ENCODE assay signal across 8 mouse cellular contexts in the genomic region with DNA sequence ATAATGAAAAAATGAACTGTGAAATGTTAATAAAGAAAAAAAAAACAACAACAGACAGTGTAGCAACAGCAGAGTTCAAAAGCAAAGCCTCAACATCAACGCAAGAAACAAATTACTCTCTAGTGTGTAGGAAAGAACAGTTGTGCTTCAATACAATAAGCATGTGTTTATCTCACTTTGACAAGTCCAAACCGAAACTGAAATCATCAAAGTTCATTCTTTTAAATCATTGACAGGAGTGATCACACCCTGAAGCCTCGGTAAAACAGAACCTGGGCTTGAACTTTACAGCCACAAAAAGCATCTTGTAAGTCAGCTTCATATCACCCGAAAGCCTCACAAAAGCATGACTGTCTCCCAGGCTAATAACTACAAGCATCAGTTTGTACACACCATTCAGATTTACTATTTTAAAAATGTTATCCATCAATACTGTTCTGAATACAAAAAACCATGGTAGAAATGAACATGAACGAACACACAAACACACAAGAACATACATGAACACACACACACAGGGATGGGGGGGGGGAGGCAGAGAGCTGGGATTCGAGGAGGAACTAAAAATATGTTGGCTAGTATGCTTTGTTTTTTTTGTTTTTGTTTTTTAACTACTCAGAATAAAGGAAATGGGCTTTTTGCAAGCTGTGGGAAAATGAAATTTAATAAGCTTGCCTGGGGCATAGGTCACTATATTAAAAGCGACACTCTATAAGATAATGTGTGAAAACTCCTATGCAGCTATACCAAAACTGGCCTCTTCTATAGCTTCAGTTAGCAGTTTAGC. TPM values are rescaled to one million over a fixed set of nuclear protein-coding genes. Genes with fewer than 3 reads are reported as not detected.
DNase-seq lines count a peak whose midpoint lies in the region; ATAC-seq and TF ChIP-seq lines count a peak whose summit lies in the region.

No protein-coding gene starts in this region.

- H3K9me3 ChIP-seq in kidney, embryonic 15.5 days (replicated peaks) = no peaks in the 10 kb centered on the region
- H3K9me3 ChIP-seq in CH12.LX (replicated peaks; ENCODE audit: low read length) = no peaks in the 10 kb centered on the region
- no peaks in the 10 kb centered on the region for H3K9me3 ChIP-seq in embryonic facial prominence, embryonic 12.5 days
- no peaks in the 10 kb centered on the region for H3K9me3 ChIP-seq in forebrain, embryonic 14.5 days (replicated peaks; ENCODE audit: control insufficient read depth, low read length)

- H3K27ac ChIP-seq in kidney, embryonic 15.5 days = 0 out of 2 replicates have a peak overlapping the region, but pooled peaks have one; percentile 98
- H3K27ac ChIP-seq in CH12.LX (ENCODE audit: insufficient read depth, low read depth) = no peak overlapping the region
- no peak overlapping the region for H3K27ac ChIP-seq in embryonic facial prominence, embryonic 12.5 days
- no peak overlapping the region for H3K27ac ChIP-seq in forebrain, embryonic 14.5 days (ENCODE audit: low read depth, low read length)

- dilution Hi-C loops in CH12.LX (cut with MboI; ENCODE audit: extremely low pct_ligation_motif_present, extremely low pct_unique_long_range_greater_than_20kb, low sequenced_read_pairs) = no loop called here

- no peak for TF ChIP-seq EP300 in CH12.LX (IDR thresholded peaks at IDR 0.05; ENCODE audit: low read length)

- in situ Hi-C loops in CH12.LX (cut with MboI; ENCODE audit: low pct_ligation_motif_present, low pct_unique_long_range_greater_than_20kb, low sequenced_read_pairs) = no loop called here

- H3K36me3 ChIP-seq in kidney, embryonic 15.5 days = no peaks in the 10 kb centered on the region
- H3K36me3 ChIP-seq in CH12.LX (replicated peaks in 1 of 2; ENCODE audit: control insufficient read depth in 1 of 2, insufficient read depth in 1 of 2, low read length in 1 of 2) = no peaks in the 10 kb centered on the region
- no peaks in the 10 kb centered on the region for H3K36me3 ChIP-seq in embryonic facial prominence, embryonic 12.5 days
- no peaks in the 10 kb centered on the region for H3K36me3 ChIP-seq in forebrain, embryonic 14.5 days (ENCODE audit: control insufficient read depth, insufficient read depth, low read length)

- H3K4me3 ChIP-seq in kidney, embryonic 15.5 days (replicated peaks) = peak overlapping the region; percentile 98
- H3K4me3 ChIP-seq in CH12.LX (replicated peaks in 1 of 3; ENCODE audit: low read depth in 2 of 3, low read length in 2 of 3, poor library complexity in 1 of 3) = peak overlapping the region in 2 of 3 experiments; percentile 15 to 26
- no peak overlapping the region for H3K4me3 ChIP-seq in embryonic facial prominence, embryonic 12.5 days
- H3K4me3 ChIP-seq in forebrain, embryonic 14.5 days (ENCODE audit: low read depth, low read length) = no peak overlapping the region

- DNase-seq in kidney, postnatal 25 days = no peak
- DNase-seq in CH12.LX (ENCODE audit: extremely low read depth) = no peak
- DNase-seq in lung, postnatal 25 days (ENCODE audit: low spot score) = peak; percentile 31
- no peak for DNase-seq in layer of hippocampus, adult 18-20 months (ENCODE audit: low spot score in 2 of 2)
- no peak for DNase-seq in forebrain, embryonic 14.5 days (ENCODE audit: low spot score)
- no peak for DNase-seq in spleen, postnatal 10 days (ENCODE audit: low spot score in 2 of 2)

- no peak for TF ChIP-seq RAD21 in CH12.LX (IDR thresholded peaks at IDR 0.05; ENCODE audit: low read depth, low read length)

- H3K9ac ChIP-seq in kidney, embryonic 15.5 days = peak overlapping the region; percentile 7
- H3K9ac ChIP-seq in CH12.LX (ENCODE audit: insufficient read depth, low read depth) = peak overlapping the region; percentile 63; the same call in 1 of the 2 replicates
- no peak overlapping the region for H3K9ac ChIP-seq in embryonic facial prominence, embryonic 12.5 days
- no peak overlapping the region for H3K9ac ChIP-seq in forebrain, embryonic 14.5 days (ENCODE audit: low read length)

- no peak for TF ChIP-seq POLR2A in CH12.LX (IDR thresholded peaks at IDR 0.05; ENCODE audit: low read depth, low read length)

- H3K4me1 ChIP-seq in kidney, embryonic 15.5 days = peaks cover 19% of the 10 kb centered on the region
- H3K4me1 ChIP-seq in CH12.LX (ENCODE audit: control insufficient read depth in 1 of 2, insufficient read depth in 2 of 2) = peaks cover 0 to 33% of the 10 kb centered on the region in 2 experiments; a peak in 2 of 4 replicates
- H3K4me1 ChIP-seq in embryonic facial prominence, embryonic 12.5 days = peaks cover 16% of the 10 kb centered on the region
- peaks cover 8% of the 10 kb centered on the region for H3K4me1 ChIP-seq in forebrain, embryonic 14.5 days (ENCODE audit: control insufficient read depth, insufficient read depth, low read length)

- peaks cover 49% of the 10 kb centered on the region for H3K79me2 ChIP-seq in CH12.LX (replicated peaks; ENCODE audit: control insufficient read depth, extremely low read depth, insufficient read depth, poor library complexity, severe bottlenecking)

- H3K4me2 ChIP-seq in kidney, embryonic 15.5 days = peak overlapping the region; percentile 90
- peak overlapping the region; percentile 98 for H3K4me2 ChIP-seq in CH12.LX (ENCODE audit: insufficient read depth, low read depth, poor library complexity, severe bottlenecking)
- peak overlapping the region; percentile 62; the same call in 1 of the 2 replicates for H3K4me2 ChIP-seq in embryonic facial prominence, embryonic 12.5 days (replicated peaks)
- no peak overlapping the region for H3K4me2 ChIP-seq in forebrain, embryonic 14.5 days (ENCODE audit: low read length)

- 47% methylated on average over 7 of the region's 7 CpGs for WGBS in kidney, embryonic 15.5 days
- 60% methylated on average over 7 of the region's 7 CpGs for WGBS in embryonic facial prominence, embryonic 12.5 days
- 75% methylated on average over 7 of the region's 7 CpGs for WGBS in forebrain, embryonic 14.5 days

- no peak for ATAC-seq in kidney, embryonic 15.5 days (replicated peaks; ENCODE audit: low FRiP score)
- no peak for ATAC-seq in embryonic facial prominence, embryonic 12.5 days (ENCODE audit: insufficient number of reproducible peaks, insufficient read depth, low FRiP score, low TSS enrichment)
- ATAC-seq in forebrain, embryonic 14.5 days = no peak

- no peak for TF ChIP-seq CTCF in CH12.LX (conservative IDR thresholded peaks at IDR 0.05 in 1 of 2, IDR thresholded peaks at IDR 0.05 in 1 of 2; ENCODE audit: low read depth in 2 of 2, low read length in 2 of 2)

- H3K27me3 ChIP-seq in kidney, embryonic 15.5 days = no peaks in the 10 kb centered on the region
- no peaks in the 10 kb centered on the region for H3K27me3 ChIP-seq in CH12.LX (replicated peaks)
- H3K27me3 ChIP-seq in embryonic facial prominence, embryonic 12.5 days = no peaks in the 10 kb centered on the region
- 0 out of 2 replicates have a peak, but pooled peaks cover 3% of the 10 kb centered on the region for H3K27me3 ChIP-seq in forebrain, embryonic 14.5 days (replicated peaks; ENCODE audit: control insufficient read depth, insufficient read depth, low read length)

TF ChIP-seq in CH12.LX, 34 proteins besides CTCF, POLR2A, EP300 and RAD21:
- 0 out of 2 replicates have a peak, but pooled peaks have one; percentile 31 for TF ChIP-seq IRF4 (IDR thresholded peaks at IDR 0.05; ENCODE audit: low read depth, low read length)
- peak; percentile 87; the same call in 1 of the 2 replicates for TF ChIP-seq CHD1 (IDR thresholded peaks at IDR 0.05; ENCODE audit: low read depth, low read length)
- TF ChIP-seq MXI1 (IDR thresholded peaks at IDR 0.05; ENCODE audit: low read depth, low read length) = peak; percentile 73; the same call in 1 of the 2 replicates
- 0 out of 2 replicates have a peak, but pooled peaks have one; percentile 20 for TF ChIP-seq JUND (conservative IDR thresholded peaks at IDR 0.05; ENCODE audit: low read depth, low read length)
- peak; percentile 71; the same call in 1 of the 2 replicates for TF ChIP-seq SIN3A (IDR thresholded peaks at IDR 0.05; ENCODE audit: low read length)
- TF ChIP-seq KAT2A (IDR thresholded peaks at IDR 0.05; ENCODE audit: insufficient replicate concordance, low read length) = no peak
- TF ChIP-seq MYC (IDR thresholded peaks at IDR 0.05; ENCODE audit: low read depth, low read length) = 0 out of 2 replicates have a peak, but pooled peaks have one; percentile 35
- TF ChIP-seq NELFE (IDR thresholded peaks at IDR 0.05; ENCODE audit: low read depth, low read length) = no peak
TF ChIP-seq in CH12.LX: peak in this region for 6.

RNA-seq across cellular contexts. Expression of gene Ptbp3, which starts 2.7 kb away (rescaled TPM):
- polyA plus RNA-seq in kidney, embryonic 15.5 days (2015; fragmentation: Nextera tagmentation; extraction: Ambion mirVana) = 64.9 and 67.2 TPM in 2 replicates
- total RNA-seq in CH12.LX (2012; rRNA removed) (45.2 and 45.7 TPM in 2 replicates), CH12.LX (2014; rRNA removed) (81.4 and 85.9 TPM in 2 replicates)
- polyA plus RNA-seq in CH12.LX (2012; ENCODE audit: insufficient read length, low read depth) = 40.3 and 48.1 TPM in 2 replicates
- 41.7 and 47.5 TPM in 2 replicates for polyA plus RNA-seq in embryonic facial prominence, embryonic 12.5 days (2016; fragmentation: Nextera tagmentation; extraction: Ambion mirVana)
- total RNA-seq in layer of hippocampus, adult 18-20 months (2021) = 10 to 100 TPM; 37.4 to 41.8 TPM
- polyA plus RNA-seq in forebrain, embryonic 14.5 days (2014; fragmentation: Nextera tagmentation; extraction: Ambion mirVana) = 22.9 and 23.5 TPM in 2 replicates

RNA-seq across cellular contexts. Expression of gene Hsdl2, which starts 34.9 kb away (rescaled TPM):
- polyA plus RNA-seq in kidney, embryonic 15.5 days (2015; fragmentation: Nextera tagmentation; extraction: Ambion mirVana) = 24.1 and 25.4 TPM in 2 replicates
- total RNA-seq in CH12.LX (2012; rRNA removed) = 6.8 and 7.0 TPM in 2 replicates
- total RNA-seq in CH12.LX (2014; rRNA removed) = 9.7 and 11.1 TPM in 2 replicates
- 9.3 and 10.4 TPM in 2 replicates for polyA plus RNA-seq in CH12.LX (2012; ENCODE audit: insufficient read length, low read depth)
- 27.6 and 28.0 TPM in 2 replicates for polyA plus RNA-seq in embryonic facial prominence, embryonic 12.5 days (2016; fragmentation: Nextera tagmentation; extraction: Ambion mirVana)
- 10 to 100 TPM; 26.2 to 28.6 TPM for total RNA-seq in layer of hippocampus, adult 18-20 months (2021)
- polyA plus RNA-seq in forebrain, embryonic 14.5 days (2014; fragmentation: Nextera tagmentation; extraction: Ambion mirVana) = 18.6 and 22.5 TPM in 2 replicates

Comparison
In these comparisons a context has a peak if more than half of its experiments do, and no peak if none do; other contexts are left out.
1. H3K4me3 ChIP-seq: peak in kidney, embryonic 15.5 days (single experiment) and CH12.LX (2 of 3); none in embryonic facial prominence, embryonic 12.5 days (single experiment) and forebrain, embryonic 14.5 days (single experiment).
2. H3K9ac ChIP-seq: peak in kidney, embryonic 15.5 days (single experiment) and CH12.LX (single experiment); none in embryonic facial prominence, embryonic 12.5 days (single experiment) and forebrain, embryonic 14.5 days (single experiment).